In genomic region chr8:3209268-3209667, GRCm38 (mm10) we compare ENCODE assay signal across 8 mouse cellular contexts.
DNase-seq lines count a peak whose midpoint lies in the region; ATAC-seq and TF ChIP-seq lines count a peak whose summit lies in the region.
"Had no signal": no experiment of that assay in that cellular context is flagged by ENCODE, and none has a peak within 500 bp of the region (broad histone marks: within the 10 kb centered on the region; RNA-seq: fewer than 3 reads in every experiment).

No protein-coding gene starts in this region.

- 25% methylated on average over 3 of the region's 3 CpGs for WGBS in stomach, embryonic 16.5 days
- 27% methylated on average over 3 of the region's 3 CpGs for WGBS in stomach, postnatal 0 days
- WGBS in hindbrain, embryonic 10.5 days, result 71% methylated on average over 3 of the region's 3 CpGs

- H3K9ac ChIP-seq in stomach, embryonic 16.5 days (ENCODE audit: low read length), result no peak overlapping the region
- no peak overlapping the region for H3K9ac ChIP-seq in stomach, postnatal 0 days (ENCODE audit: low read length)

- TF ChIP-seq EP300 in stomach, postnatal 0 days (optimal IDR thresholded peaks at IDR 0.05), result no peak

- no peaks in the 10 kb centered on the region for H3K9me3 ChIP-seq in stomach, embryonic 16.5 days (replicated peaks; ENCODE audit: control insufficient read depth, low read length)
- no peaks in the 10 kb centered on the region for H3K9me3 ChIP-seq in stomach, postnatal 0 days (ENCODE audit: control insufficient read depth, low read length)
- no peaks in the 10 kb centered on the region for H3K9me3 ChIP-seq in hindbrain, embryonic 10.5 days

- H3K27ac ChIP-seq in stomach, embryonic 16.5 days (ENCODE audit: low read length), result peak overlapping the region; percentile 51
- no peak overlapping the region for H3K27ac ChIP-seq in stomach, postnatal 0 days (replicated peaks)
- no peak overlapping the region for H3K27ac ChIP-seq in hindbrain, embryonic 10.5 days

- no peak overlapping the region for H3K4me2 ChIP-seq in stomach, embryonic 16.5 days (ENCODE audit: low read depth, low read length)
- H3K4me2 ChIP-seq in stomach, postnatal 0 days (replicated peaks; ENCODE audit: low read depth), result no peak overlapping the region

- ATAC-seq in stomach, embryonic 16.5 days (ENCODE audit: insufficient read depth, low FRiP score), result no peak
- ATAC-seq in stomach, postnatal 0 days (ENCODE audit: low FRiP score, low TSS enrichment), result no peak

- H3K27me3 ChIP-seq in stomach, embryonic 16.5 days (ENCODE audit: control insufficient read depth, insufficient read depth, low read length), result no peaks in the 10 kb centered on the region
- H3K27me3 ChIP-seq in stomach, postnatal 0 days (ENCODE audit: control insufficient read depth, insufficient read depth, low read length), result no peaks in the 10 kb centered on the region
- H3K27me3 ChIP-seq in hindbrain, embryonic 10.5 days (ENCODE audit: insufficient read depth, poor library complexity, severe bottlenecking), result no peaks in the 10 kb centered on the region

- no peak overlapping the region for H3K4me3 ChIP-seq in stomach, embryonic 16.5 days (replicated peaks; ENCODE audit: low read length)
- H3K4me3 ChIP-seq in stomach, postnatal 0 days (ENCODE audit: low read depth, low read length), result no peak overlapping the region
- no peak overlapping the region for H3K4me3 ChIP-seq in hindbrain, embryonic 10.5 days

- TF ChIP-seq CTCF in stomach, postnatal 0 days (IDR thresholded peaks at IDR 0.05; ENCODE audit: low read depth), result no peak

- H3K36me3 ChIP-seq in stomach, embryonic 16.5 days (ENCODE audit: control insufficient read depth, insufficient read depth, low read length), result peaks cover 3% of the 10 kb centered on the region; the same call in 1 of the 2 replicates
- no peaks in the 10 kb centered on the region; the same call in 1 of the 2 replicates for H3K36me3 ChIP-seq in stomach, postnatal 0 days (ENCODE audit: control insufficient read depth, insufficient read depth, low read length)
- peaks cover 43% of the 10 kb centered on the region for H3K36me3 ChIP-seq in hindbrain, embryonic 10.5 days

- H3K4me1 ChIP-seq in stomach, embryonic 16.5 days (ENCODE audit: control insufficient read depth, insufficient read depth, low read length), result peaks cover 5% of the 10 kb centered on the region; the same call in 1 of the 2 replicates
- H3K4me1 ChIP-seq in stomach, postnatal 0 days (replicated peaks; ENCODE audit: control insufficient read depth, insufficient read depth), result no peaks in the 10 kb centered on the region
- H3K4me1 ChIP-seq in hindbrain, embryonic 10.5 days (replicated peaks), result no peaks in the 10 kb centered on the region

- no peak for DNase-seq in stomach, postnatal 0 days (ENCODE audit: low spot score)
- peak; percentile 64 for DNase-seq in fibroblast of lung, adult 2 months (ENCODE audit: low read depth)
- DNase-seq in kidney, postnatal 10 days, result peak; percentile 70
- peak; percentile 22 for DNase-seq in testis, postnatal 14 days (ENCODE audit: low spot score)
- no peak for DNase-seq in urinary bladder, postnatal 14 days (ENCODE audit: low spot score)
- no peak for DNase-seq in hindbrain, embryonic 10.5 days (ENCODE audit: low spot score)
- DNase-seq: thymus, postnatal 36 days had no signal

Comparison
In these comparisons a context has a peak if more than half of its experiments do, and no peak if none do; other contexts are left out.
1. DNase-seq: peak in fibroblast of lung, adult 2 months (single experiment), kidney, postnatal 10 days (single experiment) and testis, postnatal 14 days (single experiment); none in stomach, postnatal 0 days (single experiment), urinary bladder, postnatal 14 days (single experiment) and hindbrain, embryonic 10.5 days (single experiment).